ENCODE assay signal across 23 mouse cellular contexts in genomic region chrX:113002192-113002591, GRCm38 (mm10).
DNase-seq lines count a peak whose midpoint lies in the region; ATAC-seq lines count a peak whose summit lies in the region.
"Had no signal": no experiment of that assay in that cellular context is flagged by ENCODE, and none has a peak within 500 bp of the region (broad histone marks: within the 10 kb centered on the region; RNA-seq: fewer than 3 reads in every experiment).

No protein-coding gene starts in this region.

- DNase-seq in 3T3-L1 (ENCODE audit: low read depth, low spot score), result peak; percentile 58
- peak; percentile 8 for DNase-seq in CD4-positive, CD25-positive, alpha-beta regulatory T cell, adult 2 months (ENCODE audit: low read depth, low spot score)
- DNase-seq in Muller cell, postnatal 12 days (ENCODE audit: inconsistent ontology term), result peak; percentile 6
- DNase-seq in induced T-regulatory cell, adult 2 months (ENCODE audit: low read depth), result peak; percentile 28
- DNase-seq in hindbrain, embryonic 14.5 days (ENCODE audit: low spot score), result no peak
- no peak for DNase-seq in frontal cortex, postnatal 10 days (ENCODE audit: low spot score in 2 of 2)
- no peak for DNase-seq in adrenal gland, postnatal 4 days (ENCODE audit: low spot score in 2 of 2)
- DNase-seq: adrenal gland, postnatal 25 days; B cell, adult 2 months; cerebellum, adult 2 months; cerebellum, postnatal 10 days; forebrain, postnatal 0 days; gastrocnemius, adult 2 months; gastrocnemius, postnatal 36 days; heart, adult 11 months; heart, postnatal 36 days; kidney, adult 2 months had no signal

- H3K9me3 ChIP-seq in hindbrain, embryonic 14.5 days (ENCODE audit: control insufficient read depth, low read length), result no peaks in the 10 kb centered on the region
- no peaks in the 10 kb centered on the region for H3K9me3 ChIP-seq in midbrain, embryonic 15.5 days
- H3K9me3 ChIP-seq: embryonic facial prominence, embryonic 10.5 days; forebrain, embryonic 13.5 days; heart, embryonic 13.5 days; intestine, embryonic 15.5 days had no signal

- H3K4me3 ChIP-seq in hindbrain, embryonic 14.5 days (replicated peaks; ENCODE audit: low read length), result no peak overlapping the region
- H3K4me3 ChIP-seq in midbrain, embryonic 15.5 days, result no peak overlapping the region
- H3K4me3 ChIP-seq: embryonic facial prominence, embryonic 10.5 days; forebrain, embryonic 13.5 days; gastrocnemius, adult 2 months; heart, embryonic 13.5 days; intestine, embryonic 15.5 days had no signal

- no peaks in the 10 kb centered on the region for H3K4me1 ChIP-seq in hindbrain, embryonic 14.5 days (replicated peaks; ENCODE audit: control insufficient read depth, insufficient read depth, low read length)
- H3K4me1 ChIP-seq in midbrain, embryonic 15.5 days, result no peaks in the 10 kb centered on the region
- H3K4me1 ChIP-seq: embryonic facial prominence, embryonic 10.5 days; forebrain, embryonic 13.5 days; heart, embryonic 13.5 days; intestine, embryonic 15.5 days had no signal

- ATAC-seq in hindbrain, embryonic 14.5 days (ENCODE audit: low FRiP score), result no peak
- no peak for ATAC-seq in midbrain, embryonic 15.5 days (replicated peaks)
- ATAC-seq: forebrain, embryonic 13.5 days; forebrain, postnatal 0 days; hindbrain, embryonic 16.5 days; intestine, embryonic 15.5 days had no signal

- no peaks in the 10 kb centered on the region for H3K27me3 ChIP-seq in hindbrain, embryonic 14.5 days (ENCODE audit: control insufficient read depth, insufficient read depth, low read length)
- H3K27me3 ChIP-seq in midbrain, embryonic 15.5 days (replicated peaks), result no peaks in the 10 kb centered on the region
- H3K27me3 ChIP-seq: forebrain, embryonic 13.5 days; heart, embryonic 13.5 days; intestine, embryonic 15.5 days had no signal

- WGBS in hindbrain, embryonic 14.5 days, result 74% methylated on average over 3 of the region's 3 CpGs
- WGBS in midbrain, embryonic 15.5 days, result 70% methylated on average over 3 of the region's 3 CpGs

- H3K9ac ChIP-seq in hindbrain, embryonic 14.5 days, result no peak overlapping the region
- H3K9ac ChIP-seq in midbrain, embryonic 15.5 days, result no peak overlapping the region
- H3K9ac ChIP-seq: forebrain, embryonic 13.5 days; forebrain, postnatal 0 days; heart, embryonic 13.5 days; intestine, embryonic 15.5 days had no signal

- H3K4me2 ChIP-seq in hindbrain, embryonic 14.5 days (replicated peaks), result no peak overlapping the region
- no peak overlapping the region for H3K4me2 ChIP-seq in midbrain, embryonic 15.5 days
- H3K4me2 ChIP-seq: forebrain, embryonic 13.5 days; heart, embryonic 13.5 days; intestine, embryonic 15.5 days had no signal

- H3K36me3 ChIP-seq in hindbrain, embryonic 14.5 days (replicated peaks; ENCODE audit: control insufficient read depth, insufficient read depth), result no peaks in the 10 kb centered on the region
- no peaks in the 10 kb centered on the region for H3K36me3 ChIP-seq in midbrain, embryonic 15.5 days (replicated peaks)
- H3K36me3 ChIP-seq: embryonic facial prominence, embryonic 10.5 days; heart, embryonic 13.5 days; intestine, embryonic 15.5 days had no signal

- H3K27ac ChIP-seq in hindbrain, embryonic 14.5 days, result no peak overlapping the region
- H3K27ac ChIP-seq in midbrain, embryonic 15.5 days, result no peak overlapping the region
- H3K27ac ChIP-seq: embryonic facial prominence, embryonic 10.5 days; forebrain, embryonic 13.5 days; gastrocnemius, adult 2 months; heart, embryonic 13.5 days; intestine, embryonic 15.5 days had no signal

Comparison
In these comparisons a context has a peak if more than half of its experiments do, and no peak if none do; other contexts are left out.
1. DNase-seq: peak in 3T3-L1 (single experiment), CD4-positive, CD25-positive, alpha-beta regulatory T cell, adult 2 months (single experiment), Muller cell, postnatal 12 days (single experiment) and induced T-regulatory cell, adult 2 months (single experiment); none in hindbrain, embryonic 14.5 days (single experiment), frontal cortex, postnatal 10 days (0 of 2) and adrenal gland, postnatal 4 days (0 of 2).